Mouse (Mus musculus) frontal cortex, adult (tissue): ENCODE data around the gene Rad9b.

Source experiments
- ATAC-seq: cut with Nextera tagmentation; 2 replicates; pipeline ENCODE4 v1.9.2; 2017; ENCODE audit warnings: mild to moderate bottlenecking, moderate library complexity, mixed read lengths; ENCODE audit not compliant: low TSS enrichment

Rad9b gene

DNA sequence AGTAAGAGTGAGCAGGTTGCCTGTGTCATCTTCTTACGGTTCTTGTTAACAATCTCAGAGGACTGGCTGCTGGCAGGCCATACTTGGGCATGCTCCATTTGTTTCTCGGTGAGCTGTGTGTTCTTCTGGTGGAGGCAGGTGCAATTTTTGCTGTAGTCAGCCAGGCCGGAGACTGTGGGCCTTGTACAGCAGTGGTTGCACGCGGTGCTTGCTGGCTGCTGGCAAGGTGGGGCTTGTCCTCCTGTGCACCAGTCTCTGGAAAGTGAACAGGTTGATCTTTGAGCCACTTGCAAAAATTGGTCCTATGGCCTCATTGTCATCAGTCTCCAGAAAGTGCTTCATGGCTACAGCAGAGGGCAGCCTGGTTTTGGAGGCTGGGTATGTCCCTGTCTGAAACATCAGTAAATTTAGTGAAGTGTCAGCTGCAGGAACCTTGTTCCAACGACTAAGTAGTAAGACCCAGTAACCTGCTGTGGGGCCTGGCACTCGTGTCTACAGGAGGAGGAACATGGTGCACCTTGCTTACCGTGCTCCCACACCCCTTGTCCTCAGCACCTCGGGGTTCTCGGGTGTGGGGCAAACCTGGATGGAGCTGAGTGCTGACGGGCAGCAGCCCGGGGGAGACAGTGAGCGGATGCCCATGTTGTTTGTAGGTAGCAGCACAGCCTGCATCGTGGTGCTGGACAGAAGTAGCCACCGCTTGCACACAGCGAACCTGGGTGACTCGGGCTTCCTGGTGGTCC, 40.9 kb downstream of the Rad9b start:
- no peak for ATAC-seq

DNA sequence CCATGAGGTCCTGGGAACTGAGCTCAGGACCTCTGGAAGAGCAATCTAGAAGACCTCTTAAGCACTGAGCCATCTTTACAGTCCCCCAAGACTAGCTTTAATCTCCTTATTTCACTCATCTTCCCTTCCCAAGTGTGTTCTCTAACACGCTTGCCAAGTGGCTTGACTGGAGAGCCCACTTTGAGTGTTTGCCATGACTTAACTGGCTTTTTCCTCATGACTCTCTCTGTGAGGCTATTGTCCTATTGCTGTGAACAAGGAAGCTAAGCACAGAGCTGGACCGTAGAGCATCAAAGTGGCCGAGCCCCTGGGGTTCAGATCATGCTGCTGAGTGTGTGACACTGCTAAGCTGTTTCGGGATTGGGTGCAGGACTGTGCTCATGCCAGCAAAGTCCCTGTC, 41.7 kb downstream of the Rad9b start:
- no peak for ATAC-seq

DNA sequence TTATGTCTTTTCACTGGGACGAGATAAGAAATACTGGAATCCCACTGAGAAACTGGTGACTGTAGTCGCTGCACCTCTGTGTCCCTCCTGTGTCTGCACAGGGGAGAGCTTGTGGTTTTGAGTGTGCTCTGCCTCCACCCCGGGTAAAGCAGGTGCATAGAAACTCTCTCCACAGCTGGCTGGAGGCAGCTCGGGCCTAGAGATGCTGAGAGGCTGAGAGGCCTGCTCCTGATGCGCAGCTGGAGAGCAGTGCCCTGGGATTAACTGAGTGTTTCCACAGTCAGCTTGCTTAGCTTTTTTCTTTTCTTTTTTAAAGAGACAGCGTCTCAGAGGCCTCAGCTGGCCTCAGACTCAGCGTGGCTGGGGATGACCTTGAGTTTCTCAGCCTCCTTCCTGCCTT, 42.3 kb downstream of the Rad9b start:
- ATAC-seq: no peak

DNA sequence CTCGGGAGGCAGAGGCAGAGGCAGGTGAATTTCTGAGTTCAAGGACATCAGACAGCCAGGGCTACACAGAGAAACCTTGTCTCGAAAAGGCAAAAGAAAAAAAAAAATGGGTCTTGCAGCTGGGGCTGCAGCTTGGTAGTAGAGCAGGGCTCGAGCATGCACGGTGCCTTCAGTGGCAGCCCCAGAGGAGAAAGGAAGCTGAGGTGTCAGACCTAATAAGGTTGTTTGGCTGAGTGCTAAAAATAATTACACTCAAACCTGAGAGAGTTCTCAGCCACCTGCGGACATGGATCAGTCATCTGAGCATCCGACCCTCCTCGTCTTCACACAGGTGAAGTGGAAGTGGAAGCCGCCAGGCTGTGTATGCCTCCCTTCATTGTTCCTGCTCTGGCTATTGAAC, 43.3 kb downstream of the Rad9b start:
- ATAC-seq: no peak

DNA sequence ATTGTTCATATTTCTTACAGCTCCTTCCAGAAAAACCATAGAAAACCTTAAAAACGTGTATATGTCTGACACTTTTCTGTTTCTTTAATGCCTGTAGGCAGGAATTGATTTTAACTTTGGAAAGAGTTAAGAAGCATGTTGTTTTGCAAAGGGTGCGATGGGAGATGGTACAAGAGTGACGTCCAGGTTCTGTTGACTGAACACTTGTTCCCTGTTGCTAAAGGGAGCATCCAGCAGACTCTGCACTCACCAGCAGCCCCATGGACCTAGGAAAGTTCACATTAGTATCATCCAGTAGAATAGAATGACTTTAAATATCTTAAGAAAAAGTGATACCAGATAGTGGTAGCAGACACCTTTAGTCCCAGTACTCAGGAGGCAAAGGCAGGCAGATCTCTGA, 47.5 kb downstream of the Rad9b start:
- ATAC-seq: no peak

DNA sequence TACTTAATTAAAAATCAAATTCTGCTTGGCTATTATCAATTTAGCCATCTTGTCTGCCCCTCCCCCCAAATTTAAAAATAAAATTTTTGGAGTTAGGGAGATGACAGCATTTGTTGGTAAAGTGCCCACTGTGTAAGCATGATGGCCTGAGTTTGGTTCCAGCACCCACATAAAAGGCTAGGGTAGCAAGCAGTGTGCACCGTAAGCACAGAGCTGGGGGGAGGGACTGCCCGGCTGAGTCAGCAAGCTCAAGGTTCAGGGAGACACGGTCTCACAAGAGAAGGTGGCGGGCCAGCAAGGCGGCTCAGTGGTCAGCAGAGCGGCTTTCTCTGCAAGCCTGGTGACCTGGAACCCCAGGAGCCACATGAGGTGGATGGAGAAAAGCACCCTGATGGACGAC, 48.6 kb downstream of the Rad9b start:
- ATAC-seq: no peak

DNA sequence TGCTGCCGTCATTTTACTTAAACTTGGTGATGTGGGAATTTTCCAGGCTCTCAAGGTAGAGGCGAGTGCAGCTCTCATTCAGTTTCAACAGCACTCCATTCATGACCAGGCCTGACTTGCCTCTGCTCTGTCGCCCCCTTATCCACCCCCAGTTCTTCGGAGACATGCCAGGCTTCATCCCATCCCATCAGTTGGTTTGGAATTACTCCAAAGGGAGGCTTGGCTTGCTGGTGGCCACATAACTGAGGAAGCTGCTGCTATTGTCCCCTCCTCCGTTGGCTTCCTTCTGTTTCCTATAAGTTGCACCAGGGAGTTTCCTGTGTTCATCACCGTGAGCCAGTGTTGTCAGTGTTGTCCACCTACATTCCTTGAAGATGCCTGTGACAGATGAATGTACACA, 49.5 kb downstream of the Rad9b start:
- ATAC-seq: no peak

DNA sequence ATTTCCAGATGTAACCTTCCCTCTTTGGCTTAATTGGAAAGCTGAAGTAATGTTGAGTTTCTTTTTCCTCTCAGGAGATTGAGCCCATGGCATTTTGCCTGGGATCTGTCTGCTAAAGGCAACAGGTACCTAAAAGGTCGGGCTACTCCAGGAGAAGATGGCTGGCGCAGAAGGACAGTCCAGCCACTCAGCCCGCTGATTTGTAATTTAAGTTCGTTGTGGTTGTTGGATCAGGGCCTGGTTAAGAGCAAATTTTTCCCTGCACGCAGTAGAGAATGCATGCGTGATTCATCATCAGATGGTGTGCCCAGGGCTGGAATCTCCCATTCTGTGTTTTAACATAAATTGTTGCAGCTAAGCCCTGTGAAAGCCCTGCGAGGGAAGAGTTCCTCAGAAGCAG, 50.1 kb downstream of the Rad9b start:
- peak; percentile 64; the same call in 1 of the 2 replicates for ATAC-seq

DNA sequence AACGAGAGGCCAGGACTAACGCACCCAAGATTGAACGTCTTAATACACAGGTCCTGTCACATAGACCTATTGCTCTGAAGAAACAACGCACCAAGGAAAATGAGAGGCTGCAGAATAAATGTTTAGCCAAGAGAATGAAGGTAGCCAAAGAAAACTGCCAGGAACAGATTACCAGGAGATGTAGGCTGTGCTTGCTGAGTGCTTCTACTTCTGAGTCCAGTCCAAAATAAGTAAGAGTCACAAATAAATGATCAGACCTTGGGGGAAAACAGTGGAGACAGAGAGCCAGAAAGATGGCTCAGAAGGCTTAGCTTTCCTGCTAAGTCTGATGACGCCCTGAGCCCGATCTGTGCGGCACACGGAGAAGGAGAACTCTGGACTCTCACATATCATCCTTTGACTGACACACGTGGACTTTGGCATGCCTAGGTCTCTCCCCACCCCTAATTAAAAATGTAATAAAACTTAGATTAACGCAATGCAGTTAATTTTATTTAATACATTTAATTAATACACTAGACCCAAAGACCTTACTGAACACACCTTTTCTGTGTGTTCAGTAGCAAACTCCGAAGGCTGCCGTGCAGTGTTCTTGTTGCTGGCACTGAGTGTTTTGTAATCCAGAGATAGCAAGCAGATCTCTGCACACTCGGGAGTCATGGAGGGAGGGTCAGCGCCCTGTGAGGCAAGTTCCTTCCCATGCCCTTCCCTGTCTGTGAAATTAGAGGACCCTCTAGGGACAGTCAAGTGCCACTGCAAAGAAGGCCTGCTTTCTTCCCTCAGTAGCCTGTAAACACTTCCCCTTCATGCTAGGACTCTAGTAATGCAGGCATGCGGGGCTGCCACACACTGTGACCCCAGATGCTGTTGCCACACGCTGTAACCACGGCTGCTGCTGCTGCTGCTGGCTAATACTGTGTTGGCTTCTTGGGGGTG, 51.0 kb downstream of the Rad9b start:
- ATAC-seq: no peak

DNA sequence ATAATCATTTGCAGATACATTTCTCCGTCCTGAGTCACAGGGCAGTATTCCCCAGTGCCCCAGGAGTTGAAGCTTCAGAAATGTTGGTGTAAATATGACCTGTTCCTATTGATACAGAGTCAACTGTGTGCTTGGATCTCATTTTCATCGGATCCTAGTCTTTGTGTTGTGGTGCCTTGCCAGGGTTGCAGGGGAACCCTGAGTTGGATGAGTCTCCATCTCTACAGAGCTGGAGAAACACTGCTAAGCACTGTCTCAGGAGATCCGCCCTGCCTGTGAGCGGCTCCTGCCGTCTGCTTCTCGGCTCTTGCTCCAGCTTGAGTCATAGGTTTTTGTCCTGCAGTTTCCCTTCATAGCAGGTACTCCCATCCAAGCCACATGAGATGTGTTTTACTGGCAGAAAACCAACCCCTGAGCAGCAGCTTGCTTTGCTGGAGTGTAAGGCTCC, 53.9 kb downstream of the Rad9b start:
- ATAC-seq: peak; percentile 58; the same call in 1 of the 2 replicates

DNA sequence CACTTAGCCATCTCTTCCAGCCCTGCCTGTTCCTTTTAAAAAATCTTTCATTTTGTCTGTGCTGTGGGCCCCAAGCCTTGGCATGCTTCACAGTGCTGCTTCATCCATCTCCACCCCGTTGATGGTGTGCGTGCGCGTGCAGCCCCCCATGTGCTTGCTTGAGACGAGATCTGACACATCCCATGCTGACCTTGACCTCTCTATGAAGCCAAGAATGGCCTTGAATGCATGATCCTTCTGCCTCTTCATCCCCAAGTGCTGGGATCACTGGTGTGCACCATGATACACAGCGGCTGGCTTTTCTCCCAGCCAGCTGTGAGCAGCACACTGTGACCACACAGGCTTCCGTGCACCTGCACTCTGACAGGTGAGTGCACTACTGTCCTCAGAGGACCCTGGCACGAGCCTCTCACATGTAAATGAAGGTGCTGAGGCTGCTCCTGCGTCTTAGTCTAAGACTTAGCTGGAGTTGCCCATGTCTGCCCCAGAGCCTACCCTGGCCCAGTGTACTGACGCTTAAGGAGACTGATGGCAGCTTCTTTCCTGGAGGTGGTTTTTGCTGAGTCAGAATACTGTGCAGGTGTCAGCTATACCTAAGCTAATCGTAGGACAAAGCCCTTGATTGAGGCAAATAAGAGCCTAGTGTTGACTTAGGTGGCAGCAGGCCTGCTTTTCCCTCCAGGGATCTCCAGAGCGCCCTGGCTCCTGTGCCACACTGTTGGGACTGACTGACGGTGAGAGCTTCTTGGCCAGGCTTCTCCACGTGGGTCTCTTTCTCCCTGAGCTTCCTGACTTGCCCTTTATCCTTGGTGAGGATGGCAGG, 58.7 kb downstream of the Rad9b start:
- no peak for ATAC-seq

DNA sequence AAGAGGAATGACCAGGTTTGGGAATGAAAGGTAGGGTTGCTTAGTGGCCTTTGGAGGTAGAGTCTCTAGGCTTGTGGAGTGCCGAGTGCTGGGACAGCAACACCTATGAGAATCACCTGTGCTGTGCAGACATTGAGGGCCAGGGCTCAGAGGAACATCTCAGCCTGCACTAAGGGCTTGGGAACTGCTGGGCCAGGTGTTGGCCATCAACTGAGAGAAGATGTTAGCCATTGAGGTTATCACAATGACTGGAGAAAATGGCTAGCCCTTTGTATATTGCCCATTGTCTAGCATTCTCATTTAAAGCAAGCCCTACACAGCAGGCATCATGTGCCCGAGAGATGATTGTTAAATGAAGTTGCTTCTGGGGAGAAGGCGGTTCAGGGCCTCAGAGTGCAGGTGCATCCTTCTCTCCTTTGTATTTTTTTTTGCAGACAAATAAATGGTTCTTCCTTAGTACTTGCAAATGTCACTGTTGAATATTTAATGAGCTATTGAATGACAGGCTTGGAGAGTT, 59.8 kb downstream of the Rad9b start:
- no peak for ATAC-seq

DNA sequence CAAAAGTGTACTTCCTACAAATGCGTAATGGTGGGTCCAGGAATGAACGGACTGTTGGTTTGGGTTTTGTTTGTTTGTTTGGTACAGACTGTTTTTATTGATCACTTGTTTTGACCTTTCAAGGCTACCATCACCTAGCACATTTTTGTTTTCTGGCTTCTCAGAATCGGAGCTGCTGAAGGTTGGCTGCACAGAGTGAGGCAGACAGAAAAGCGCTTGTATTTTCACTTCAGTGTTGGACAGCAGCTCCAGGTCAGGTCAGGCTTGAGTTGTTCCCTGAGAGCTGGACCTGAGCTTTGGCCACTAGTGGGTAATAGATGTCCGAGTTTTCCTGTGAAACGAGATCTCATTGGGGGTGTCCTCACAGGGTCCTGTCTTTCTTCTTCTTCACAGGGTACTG, 60.9 kb downstream of the Rad9b start:
- no peak for ATAC-seq

DNA sequence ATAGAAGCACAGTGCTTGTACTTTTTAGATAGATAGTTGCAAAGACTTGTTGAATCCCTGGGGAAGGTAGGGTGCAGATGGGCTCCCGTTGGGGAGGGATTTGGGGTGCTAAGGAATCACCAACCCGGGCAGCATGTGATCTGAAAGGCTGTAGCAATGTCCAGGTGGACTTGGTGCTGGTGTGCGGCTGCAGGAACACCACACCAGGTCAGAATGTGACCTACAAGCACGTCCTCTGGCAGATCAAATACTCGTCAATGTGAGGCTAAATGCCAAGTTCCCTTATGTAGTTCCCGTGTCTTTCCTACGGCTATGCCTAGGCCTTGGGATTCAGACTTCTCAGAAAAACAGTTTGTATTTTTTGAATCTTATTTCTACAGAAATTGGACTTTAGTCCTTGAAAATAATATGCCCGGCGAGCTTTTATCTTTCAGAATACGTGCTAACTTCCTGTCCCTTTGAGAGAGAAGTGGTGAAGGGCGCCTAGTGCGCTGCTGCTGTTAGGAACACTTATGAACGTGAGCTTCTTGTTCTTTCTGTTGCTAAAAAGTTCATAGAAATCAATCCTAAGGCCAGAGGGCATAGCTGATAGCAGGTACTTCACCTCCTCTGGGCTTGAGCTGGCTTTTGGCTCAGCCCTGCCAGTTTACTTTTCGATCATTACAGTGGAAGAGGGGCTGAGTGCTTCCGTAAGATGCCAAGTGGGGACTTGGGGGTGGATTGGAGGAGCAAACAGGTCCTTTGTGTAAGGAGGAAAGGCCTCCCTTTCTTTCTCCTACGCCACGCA, 62.3 kb downstream of the Rad9b start:
- no peak for ATAC-seq

DNA sequence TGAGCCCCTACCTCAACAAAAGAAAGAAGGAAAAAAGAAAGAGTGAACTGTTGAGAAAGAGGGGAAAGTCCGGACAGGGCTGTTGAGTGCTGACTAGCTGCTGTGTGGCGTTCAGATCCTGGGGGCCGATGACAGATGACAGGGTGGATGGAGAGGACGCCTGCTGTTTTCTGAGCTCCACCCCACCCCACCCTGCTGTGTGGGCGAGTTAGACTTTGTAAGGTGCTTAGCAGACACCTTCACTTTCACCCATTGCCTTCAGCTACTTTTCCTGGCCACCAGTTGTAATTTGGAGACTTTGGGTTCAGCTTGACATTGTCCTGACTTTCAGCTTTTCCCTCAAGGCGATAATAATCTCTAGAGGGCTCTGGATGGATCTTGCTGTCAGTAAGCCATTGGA, 62.9 kb downstream of the Rad9b start:
- ATAC-seq: no peak

DNA sequence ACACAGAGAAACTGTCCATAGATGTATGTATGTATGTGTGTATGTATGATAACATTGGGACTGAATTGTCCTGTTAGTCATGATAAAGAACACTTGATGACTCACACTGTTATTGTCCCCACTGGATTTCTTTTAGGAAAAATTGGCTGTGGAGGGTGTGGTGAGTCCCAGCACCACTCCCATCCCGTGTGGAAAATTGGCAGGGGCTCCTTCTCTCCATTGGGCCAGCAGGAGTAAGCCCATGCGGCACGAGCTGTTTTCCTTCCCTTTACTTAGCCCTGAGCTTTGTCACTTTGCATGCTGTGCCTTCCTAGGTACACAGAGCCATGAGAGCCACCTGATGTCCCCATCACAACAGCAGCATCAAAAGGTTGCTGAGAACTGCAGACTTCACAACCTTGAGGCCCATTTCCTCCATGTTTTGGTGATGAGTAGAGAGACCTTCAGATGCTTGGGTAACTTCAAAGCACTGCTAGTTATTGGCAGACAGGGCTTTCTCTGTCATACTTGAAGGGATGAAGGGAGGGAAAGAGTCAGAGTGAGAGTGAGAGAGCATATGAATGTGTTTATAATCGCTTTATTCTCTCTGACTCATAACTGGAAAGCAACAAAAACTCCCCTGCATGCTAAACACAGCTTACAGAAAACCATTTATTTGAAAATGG, 65.8 kb downstream of the Rad9b start:
- no peak for ATAC-seq

DNA sequence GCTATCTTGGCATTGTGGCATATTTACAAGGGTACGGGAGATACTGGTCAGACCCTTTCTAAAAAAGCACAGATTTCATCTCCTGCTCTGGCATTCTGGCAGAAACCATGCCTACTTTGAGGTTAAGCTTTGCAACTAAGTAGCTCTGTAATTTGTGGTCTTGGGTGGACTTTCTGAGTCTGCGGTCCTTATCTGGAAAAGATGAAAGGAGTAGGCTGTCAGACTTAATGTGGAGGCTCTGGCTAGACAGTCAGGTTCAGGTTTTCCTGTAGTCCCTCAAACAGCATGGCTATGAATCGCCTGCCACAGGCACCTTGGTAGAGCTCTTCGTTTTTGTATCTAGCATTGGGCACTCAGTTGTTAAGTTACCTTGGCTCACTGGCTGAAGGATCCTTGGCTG, 67.0 kb downstream of the Rad9b start:
- ATAC-seq: no peak

DNA sequence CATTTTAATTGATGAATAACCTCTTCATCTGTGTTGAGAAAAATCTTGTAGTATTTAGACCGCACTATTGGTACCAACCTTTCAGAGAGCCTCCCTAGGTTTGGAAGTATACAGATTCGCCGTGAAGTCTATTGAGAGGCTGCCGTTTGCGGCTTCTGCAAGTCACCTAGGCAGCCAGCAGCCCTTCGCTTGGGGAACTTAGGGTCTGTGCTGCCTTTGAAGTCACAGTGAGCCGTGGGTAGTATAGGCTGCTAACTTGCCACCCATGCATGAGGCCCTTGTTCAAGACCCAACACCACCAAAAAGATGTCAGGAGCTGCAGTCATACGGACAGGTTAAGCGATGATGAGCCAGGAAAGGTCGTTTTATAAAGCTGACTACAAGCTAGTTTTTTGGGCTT, 67.8 kb downstream of the Rad9b start:
- no peak for ATAC-seq

DNA sequence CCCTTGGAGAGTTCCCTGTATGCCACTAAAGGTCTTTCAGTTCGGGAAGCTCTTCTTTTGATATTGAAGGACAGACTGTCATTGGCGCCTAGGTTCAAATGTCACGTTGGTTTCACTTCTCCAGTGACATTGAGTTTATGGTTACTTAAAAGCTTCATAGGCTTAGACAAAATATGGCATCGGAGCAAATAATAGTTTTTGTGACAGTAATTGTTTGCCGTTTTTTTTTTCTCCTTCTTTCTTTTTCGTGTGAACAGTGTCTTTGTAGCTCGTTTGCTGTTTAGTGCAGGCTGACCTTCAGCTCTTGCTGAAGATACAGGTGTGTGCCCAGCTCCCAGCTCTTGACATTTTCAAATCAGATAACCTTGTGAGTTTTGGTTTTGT, 68.3 kb downstream of the Rad9b start:
- no peak for ATAC-seq

DNA sequence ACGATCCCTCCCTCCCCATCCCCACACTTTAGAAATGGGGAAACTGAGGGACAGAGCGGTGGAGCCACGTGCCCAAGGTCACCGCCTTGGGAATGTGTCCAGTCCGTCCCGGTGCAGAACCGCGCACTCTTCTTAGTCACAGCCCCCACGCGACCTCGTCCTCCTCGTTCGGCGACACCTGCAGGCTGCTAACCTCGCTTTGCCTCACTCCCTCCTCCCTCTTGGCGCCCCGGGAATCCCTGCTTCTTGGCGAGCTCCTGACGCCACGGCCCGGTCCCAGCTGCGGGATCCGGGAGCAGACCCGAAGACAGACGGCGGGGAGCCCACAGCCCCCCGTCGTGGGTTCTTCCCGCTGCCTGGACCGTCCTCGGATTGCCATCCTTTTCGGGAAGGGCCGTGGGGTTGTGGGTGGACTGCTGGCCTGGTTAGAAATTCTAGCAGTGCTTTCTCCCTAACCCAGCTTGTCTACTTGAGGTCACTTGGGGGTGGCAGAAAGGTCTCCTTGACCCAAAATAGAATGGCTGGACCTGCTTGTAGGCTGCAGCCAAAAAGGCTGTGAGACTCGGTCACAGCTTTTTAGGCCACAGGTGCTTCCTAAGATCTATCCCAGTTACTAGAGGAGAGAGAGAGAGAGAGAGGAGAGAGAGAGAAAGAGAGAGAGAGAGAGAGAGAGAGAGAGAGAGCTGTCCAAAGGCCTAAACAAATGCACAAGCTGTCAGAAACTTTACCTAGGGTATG, 68.8 kb downstream of the Rad9b start:
- peak; percentile 33; the same call in 1 of the 2 replicates for ATAC-seq
